Mouse (Mus musculus): ENCODE results near the gene Foxn2. TPM values are rescaled to one million over a fixed set of nuclear protein-coding genes. Genes with fewer than 3 reads are reported as not detected.
A peak's percentile ranks its signal among the peaks of the same experiment; 100 is the strongest.

Gene Foxn2
- total and polyA plus RNA-seq, 2 experiments from 2014 or later = 5.4 to 9.0 TPM

DNA sequence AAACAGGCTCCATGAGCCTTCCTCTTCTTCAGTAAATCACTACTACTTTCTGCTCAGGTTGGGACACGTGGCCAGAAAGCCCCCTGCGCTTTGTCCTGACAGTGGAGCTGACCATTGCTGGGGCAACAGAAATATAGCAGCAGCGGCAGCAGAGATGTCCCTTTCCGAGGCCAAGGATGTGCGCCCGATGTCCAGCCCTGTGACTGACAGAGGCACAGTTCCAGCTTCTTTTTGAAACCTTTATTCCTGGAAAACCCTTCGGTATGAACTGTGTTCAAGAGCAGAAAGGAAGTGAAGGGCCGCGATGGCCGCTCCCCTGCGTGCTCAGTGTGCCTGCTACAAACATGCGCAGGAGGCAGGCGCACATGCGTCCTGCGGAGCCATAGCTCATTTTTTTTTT lies 65.4 kb downstream of the Foxn2 start:
- Histone ChIP-seq H3K4me3 (ENCODE audit: low read depth, low read length) (no peak overlapping the region), H3K27me3 (ENCODE audit: control insufficient read depth, insufficient read depth, low read length) (no peaks in the 10 kb centered on the region), H3K27ac (ENCODE audit: low read depth) (no peak overlapping the region), H3K4me1 (ENCODE audit: control insufficient read depth, insufficient read depth) (no peaks in the 10 kb centered on the region), H3K36me3 (replicated peaks; ENCODE audit: control insufficient read depth, insufficient read depth, low read length) (no peaks in the 10 kb centered on the region), H3K4me2 (ENCODE audit: low read depth, low read length) (no peak overlapping the region), H3K9me3 (replicated peaks; ENCODE audit: control insufficient read depth, low read length) (no peaks in the 10 kb centered on the region), H3K9ac (replicated peaks; ENCODE audit: low read depth, low read length) (no peak overlapping the region)
- 89% methylated on average over 15 of the region's 15 CpGs for WGBS
- no peak for DNase-seq (ENCODE audit: low spot score)
- TF ChIP-seq EP300 (IDR thresholded peaks at IDR 0.05; ENCODE audit: low read depth) (no peak), CTCF (IDR thresholded peaks at IDR 0.05; ENCODE audit: low read depth) (no peak)
- ATAC-seq (ENCODE audit: insufficient read depth, low read depth) = no peak

GRCm38 (mm10) chr17:88507376-88507775 lies 66.9 kb downstream of the Foxn2 start:
- DNase-seq (ENCODE audit: low spot score) (no peak), ATAC-seq (ENCODE audit: insufficient read depth, low read depth) (no peak)
- no peak overlapping the region for H3K27ac ChIP-seq (ENCODE audit: low read depth)
- TF ChIP-seq EP300 (IDR thresholded peaks at IDR 0.05; ENCODE audit: low read depth) (no peak), CTCF (IDR thresholded peaks at IDR 0.05; ENCODE audit: low read depth) (no peak)
- 77% methylated on average over 10 of the region's 10 CpGs for WGBS
- H3K9ac ChIP-seq (replicated peaks; ENCODE audit: low read depth, low read length) = no peak overlapping the region
- H3K9me3 ChIP-seq (replicated peaks; ENCODE audit: control insufficient read depth, low read length) = no peaks in the 10 kb centered on the region
- no peaks in the 10 kb centered on the region for H3K4me1 ChIP-seq (ENCODE audit: control insufficient read depth, insufficient read depth)
- no peak overlapping the region for H3K4me3 ChIP-seq (ENCODE audit: low read depth, low read length)
- H3K27me3 ChIP-seq (ENCODE audit: control insufficient read depth, insufficient read depth, low read length) = no peaks in the 10 kb centered on the region
- H3K4me2 ChIP-seq (ENCODE audit: low read depth, low read length) = no peak overlapping the region
- H3K36me3 ChIP-seq (replicated peaks; ENCODE audit: control insufficient read depth, insufficient read depth, low read length) = no peaks in the 10 kb centered on the region

GRCm38 (mm10) chr17:88508846-88509508 lies 68.5 kb downstream of the Foxn2 start:
- Histone ChIP-seq H3K9ac (replicated peaks; ENCODE audit: low read depth, low read length) (0 out of 2 replicates have a peak overlapping the region, but pooled peaks have one; percentile 40), H3K4me2 (ENCODE audit: low read depth, low read length) (peak overlapping the region; percentile 59), H3K4me1 (ENCODE audit: control insufficient read depth, insufficient read depth) (no peaks in the 10 kb centered on the region), H3K36me3 (replicated peaks; ENCODE audit: control insufficient read depth, insufficient read depth, low read length) (no peaks in the 10 kb centered on the region), H3K9me3 (replicated peaks; ENCODE audit: control insufficient read depth, low read length) (no peaks in the 10 kb centered on the region), H3K27me3 (ENCODE audit: control insufficient read depth, insufficient read depth, low read length) (no peaks in the 10 kb centered on the region), H3K4me3 (ENCODE audit: low read depth, low read length) (peak overlapping the region; percentile 27), H3K27ac (ENCODE audit: low read depth) (no peak overlapping the region)
- DNase-seq (ENCODE audit: low spot score) = peak; percentile 43
- peak; percentile 80 for ATAC-seq (ENCODE audit: insufficient read depth, low read depth)
- WGBS = 21% methylated on average over 12 of the region's 12 CpGs
- no peak for TF ChIP-seq CTCF (IDR thresholded peaks at IDR 0.05; ENCODE audit: low read depth)
- TF ChIP-seq EP300 (IDR thresholded peaks at IDR 0.05; ENCODE audit: low read depth) = no peak

GRCm38 (mm10) chr17:88509999-88510398 lies 69.5 kb downstream of the Foxn2 start:
- H3K4me1 ChIP-seq (ENCODE audit: control insufficient read depth, insufficient read depth) = no peaks in the 10 kb centered on the region
- H3K9me3 ChIP-seq (replicated peaks; ENCODE audit: control insufficient read depth, low read length) = no peaks in the 10 kb centered on the region
- H3K9ac ChIP-seq (replicated peaks; ENCODE audit: low read depth, low read length) = no peak overlapping the region
- TF ChIP-seq EP300 (IDR thresholded peaks at IDR 0.05; ENCODE audit: low read depth) = no peak
- no peak for TF ChIP-seq CTCF (IDR thresholded peaks at IDR 0.05; ENCODE audit: low read depth)
- no peak for DNase-seq (ENCODE audit: low spot score)
- no peak overlapping the region for H3K4me2 ChIP-seq (ENCODE audit: low read depth, low read length)
- H3K36me3 ChIP-seq (replicated peaks; ENCODE audit: control insufficient read depth, insufficient read depth, low read length) = no peaks in the 10 kb centered on the region
- no peak overlapping the region for H3K27ac ChIP-seq (ENCODE audit: low read depth)
- ATAC-seq (ENCODE audit: insufficient read depth, low read depth) = no peak
- no peak overlapping the region for H3K4me3 ChIP-seq (ENCODE audit: low read depth, low read length)
- WGBS = 78% methylated on average over 3 of the region's 3 CpGs
- no peaks in the 10 kb centered on the region for H3K27me3 ChIP-seq (ENCODE audit: control insufficient read depth, insufficient read depth, low read length)

DNA sequence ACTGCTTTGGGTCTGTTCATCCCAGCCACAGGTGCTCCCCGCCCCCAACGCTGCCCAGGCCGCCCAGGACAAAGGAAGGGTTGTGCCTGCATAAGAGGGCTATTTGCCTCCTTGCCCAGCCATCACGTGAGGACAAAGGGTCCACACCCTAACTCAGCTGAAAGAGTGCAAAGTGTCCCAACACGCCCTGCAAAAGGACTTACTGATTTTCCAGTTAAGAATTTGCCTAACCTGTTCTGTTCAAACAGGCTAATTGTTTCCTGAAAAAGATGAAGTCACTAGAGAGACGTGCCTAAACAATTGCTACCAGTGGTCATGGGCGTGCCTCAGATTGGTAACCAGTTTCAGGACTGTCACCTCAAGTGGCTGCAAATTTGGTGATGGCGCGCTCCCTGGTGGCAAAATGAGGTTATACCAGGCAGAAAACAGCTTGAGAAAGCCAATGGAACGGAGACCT lies 70.6 kb downstream of the Foxn2 start:
- H3K4me2 ChIP-seq (ENCODE audit: low read depth, low read length) = no peak overlapping the region
- DNase-seq (ENCODE audit: low spot score) = peak; percentile 44
- no peak overlapping the region for H3K4me3 ChIP-seq (ENCODE audit: low read depth, low read length)
- WGBS = 34% methylated on average over 10 of the region's 10 CpGs
- peak; percentile 38; the same call in 1 of the 2 replicates for ATAC-seq (ENCODE audit: insufficient read depth, low read depth)
- H3K9me3 ChIP-seq (replicated peaks; ENCODE audit: control insufficient read depth, low read length) = no peaks in the 10 kb centered on the region
- H3K9ac ChIP-seq (replicated peaks; ENCODE audit: low read depth, low read length) = no peak overlapping the region
- H3K36me3 ChIP-seq (replicated peaks; ENCODE audit: control insufficient read depth, insufficient read depth, low read length) = no peaks in the 10 kb centered on the region
- H3K27ac ChIP-seq (ENCODE audit: low read depth) = no peak overlapping the region
- H3K27me3 ChIP-seq (ENCODE audit: control insufficient read depth, insufficient read depth, low read length) = no peaks in the 10 kb centered on the region
- TF ChIP-seq CTCF (IDR thresholded peaks at IDR 0.05; ENCODE audit: low read depth) (peak; percentile 80), EP300 (IDR thresholded peaks at IDR 0.05; ENCODE audit: low read depth) (no peak)
- H3K4me1 ChIP-seq (ENCODE audit: control insufficient read depth, insufficient read depth) = no peaks in the 10 kb centered on the region

DNA sequence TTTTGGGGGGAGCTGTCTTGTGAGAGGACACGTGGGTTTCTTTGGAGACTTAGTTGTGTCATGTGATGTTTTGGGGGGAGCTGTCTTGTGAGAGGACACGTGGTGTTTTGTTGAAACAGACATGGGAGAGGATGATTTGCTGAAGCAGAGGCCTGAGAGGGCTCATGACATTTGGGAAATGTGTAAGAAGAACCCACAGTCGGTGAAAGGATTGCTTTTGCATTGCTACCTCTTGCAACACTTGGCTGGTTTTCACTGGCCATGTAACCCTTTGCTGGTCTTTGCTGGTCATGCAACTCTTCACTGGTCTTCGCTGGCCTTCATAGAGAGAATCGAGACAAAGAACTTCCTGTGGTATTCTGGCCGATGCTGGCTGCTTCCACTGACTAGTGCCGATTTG lies 76.0 kb downstream of the Foxn2 start:
- TF ChIP-seq EP300 (IDR thresholded peaks at IDR 0.05; ENCODE audit: low read depth) (no peak), CTCF (IDR thresholded peaks at IDR 0.05; ENCODE audit: low read depth) (no peak)
- H3K4me1 ChIP-seq (ENCODE audit: control insufficient read depth, insufficient read depth) = no peaks in the 10 kb centered on the region
- H3K9me3 ChIP-seq (replicated peaks; ENCODE audit: control insufficient read depth, low read length) = no peaks in the 10 kb centered on the region
- no peak for DNase-seq (ENCODE audit: low spot score)
- ATAC-seq (ENCODE audit: insufficient read depth, low read depth) = no peak
- H3K27ac ChIP-seq (ENCODE audit: low read depth) = no peak overlapping the region
- WGBS = 67% methylated on average over 7 of the region's 7 CpGs
- H3K4me2 ChIP-seq (ENCODE audit: low read depth, low read length) = no peak overlapping the region
- no peaks in the 10 kb centered on the region for H3K36me3 ChIP-seq (replicated peaks; ENCODE audit: control insufficient read depth, insufficient read depth, low read length)
- no peaks in the 10 kb centered on the region for H3K27me3 ChIP-seq (ENCODE audit: control insufficient read depth, insufficient read depth, low read length)
- H3K4me3 ChIP-seq (ENCODE audit: low read depth, low read length) = no peak overlapping the region
- H3K9ac ChIP-seq (replicated peaks; ENCODE audit: low read depth, low read length) = no peak overlapping the region

Data from heart, postnatal 0 days (tissue).